Mouse (Mus musculus) forebrain, embryonic 16.5 days (tissue): Measurements from ENCODE around the gene Fbln7. TPM values are rescaled to one million over a fixed set of nuclear protein-coding genes. Genes with fewer than 3 reads are reported as not detected.

Source experiments
- ATAC-seq: fragments of 200-750 bp; cut with Nextera tagmentation; 2 replicates; pipeline ENCODE4 v1.8.0; 2017; ENCODE audit warnings: mild to moderate bottlenecking, moderate library complexity
- H3K27ac ChIP-seq: fragments of 300-500 bp; sonication (generic); 2 replicates; pipeline ENCODE4 v1.5.1; 2014; ENCODE audit warnings: low read length, control low read depth
- H3K27me3 ChIP-seq: fragments of 300-500 bp; sonication (generic); replicated peaks from 2 replicates; pipeline ENCODE4 v1.6.1; 2014; ENCODE audit warnings: low read length; ENCODE audit not compliant: control insufficient read depth, insufficient read depth
- H3K36me3 ChIP-seq: fragments of 300-500 bp; sonication (generic); 2 replicates; pipeline ENCODE4 v1.6.1; 2014; ENCODE audit not compliant: control insufficient read depth, insufficient read depth
- H3K4me1 ChIP-seq: fragments of 300-500 bp; sonication (generic); replicated peaks from 2 replicates; pipeline ENCODE4 v1.6.1; 2014; ENCODE audit warnings: low read length; ENCODE audit not compliant: control insufficient read depth, insufficient read depth
- H3K4me2 ChIP-seq: fragments of 300-500 bp; sonication (generic); 2 replicates; pipeline ENCODE4 v1.6.1; 2014; ENCODE audit warnings: mild to moderate bottlenecking, low read length, control low read depth
- H3K4me3 ChIP-seq: fragments of 300-500 bp; sonication (generic); replicated peaks from 2 replicates; pipeline ENCODE4 v1.5.1; 2014; ENCODE audit warnings: mild to moderate bottlenecking, low read length, control low read depth
- H3K9ac ChIP-seq: fragments of 300-500 bp; sonication (generic); replicated peaks from 2 replicates; pipeline ENCODE4 v1.6.1; 2014; ENCODE audit warnings: low read depth, low read length, control low read depth
- H3K9me3 ChIP-seq: fragments of 300-500 bp; sonication (generic); 2 replicates; pipeline ENCODE4 v1.6.1; 2016; ENCODE audit warnings: low read length; ENCODE audit not compliant: control insufficient read depth
- WGBS: fragments of 180-500 bp; shearing (Covaris S2); extraction: QIAGEN DNeasy Blood & Tissue Kit; methylation state at CpG from one replicate; pipeline ENCODE4 v1.1.7; 2014; 5-methylcytosine and 5-hydroxymethylcytosine counted together
- polyA plus RNA-seq: library from polyadenylated mRNA; unstranded; fragments of >200 nt; fragmentation: Nextera tagmentation; extraction: Ambion mirVana; gene quantifications from 2 replicates; pipeline ENCODE4 v1.2.1, GENCODE M21; 2015

Fbln7 gene
- polyA plus RNA-seq, 1 experiment from 2014 or later: 2.4 TPM

DNA sequence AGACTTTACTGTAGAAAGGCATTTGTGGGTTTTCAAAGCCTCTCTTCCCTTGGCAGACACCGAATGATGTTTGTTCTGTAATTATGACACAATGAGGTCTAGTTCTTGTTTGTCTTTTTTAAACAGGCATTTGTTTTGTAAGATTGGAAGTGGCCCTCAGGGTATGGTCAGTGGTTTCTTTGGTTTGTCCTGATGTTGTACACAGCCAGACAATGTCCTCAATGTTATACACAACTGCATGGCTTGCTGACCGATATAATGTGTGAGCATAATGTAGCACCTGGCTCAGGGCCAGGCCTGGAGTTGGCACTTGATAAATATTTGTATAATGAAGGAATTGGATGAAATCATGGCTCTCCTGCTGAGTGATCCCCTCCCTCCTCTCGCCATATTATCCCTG is 2.9 kb upstream of the Fbln7 start:
- no peak overlapping the region for H3K27ac ChIP-seq
- no peak overlapping the region for H3K4me3 ChIP-seq
- no peak overlapping the region for H3K4me2 ChIP-seq
- peak; percentile 37 for ATAC-seq
- WGBS: 20% methylated on average over 3 of the region's 3 CpGs
- H3K4me1 ChIP-seq: peaks cover 7% of the 10 kb centered on the region
- H3K9ac ChIP-seq: no peak overlapping the region
- H3K27me3 ChIP-seq: peaks cover 4% of the 10 kb centered on the region; the same call in 1 of the 2 replicates
- no peaks in the 10 kb centered on the region for H3K36me3 ChIP-seq
- H3K9me3 ChIP-seq: no peaks in the 10 kb centered on the region

DNA sequence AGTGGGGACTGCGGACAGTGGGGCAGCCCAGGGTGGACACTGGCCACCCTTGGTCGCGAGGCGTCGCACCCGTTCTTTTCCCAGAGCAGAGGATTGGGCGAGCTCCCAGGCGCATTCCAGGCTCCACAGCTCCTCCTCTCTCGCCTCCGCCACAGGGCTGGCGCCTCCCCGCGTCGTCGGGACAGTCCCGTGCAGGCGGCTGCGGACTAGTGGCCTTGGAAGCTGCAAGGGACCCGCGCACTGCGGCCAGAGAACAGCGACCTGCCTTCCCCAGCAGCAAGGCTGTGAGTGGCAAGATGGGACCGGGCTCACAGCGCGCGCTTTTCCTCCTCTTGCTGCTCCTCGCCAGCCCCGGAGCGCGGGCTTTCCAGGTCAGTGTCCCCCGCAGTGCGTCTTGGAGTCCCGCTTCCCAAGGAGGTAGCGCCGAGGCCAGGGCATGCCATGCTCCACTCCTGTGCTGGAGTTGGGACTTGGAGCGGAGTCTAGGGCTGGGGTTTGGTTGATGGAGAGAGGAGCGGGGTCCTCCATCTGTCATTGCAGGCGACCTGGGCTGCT is 1.1 kb downstream of the Fbln7 start:
- Histone ChIP-seq H3K36me3 (no peaks in the 10 kb centered on the region), H3K27me3 (peaks cover 4% of the 10 kb centered on the region; the same call in 1 of the 2 replicates), H3K27ac (no peak overlapping the region), H3K4me1 (peaks cover 7% of the 10 kb centered on the region), H3K4me3 (peak overlapping the region; percentile 55), H3K9ac (peak overlapping the region; percentile 68), H3K9me3 (no peaks in the 10 kb centered on the region), H3K4me2 (peak overlapping the region; percentile 96)
- under 1% methylated on average over 38 of the region's 38 CpGs for WGBS
- peak; percentile 83 for ATAC-seq

DNA sequence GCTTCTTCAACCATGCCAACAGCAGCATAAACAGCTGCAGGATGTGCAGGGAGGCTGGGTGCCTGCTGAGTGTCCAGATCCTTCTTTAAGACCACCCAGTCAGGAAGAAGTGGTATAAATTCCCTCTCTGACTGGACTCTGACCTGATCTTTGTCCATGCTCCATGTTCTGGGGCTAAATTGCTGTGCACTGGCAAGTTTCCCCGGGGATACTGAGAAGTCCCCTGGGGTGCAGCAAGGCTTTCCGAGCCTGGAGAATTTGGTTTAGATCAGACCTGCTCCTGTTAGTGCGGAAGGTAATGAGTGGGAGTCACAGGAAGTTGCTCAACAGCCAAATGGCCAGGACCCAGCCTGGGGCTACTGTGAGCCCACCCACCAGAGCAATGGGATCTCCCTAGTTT is 2.3 kb downstream of the Fbln7 start:
- Histone ChIP-seq H3K9ac (no peak overlapping the region), H3K4me1 (peaks cover 7% of the 10 kb centered on the region), H3K27ac (no peak overlapping the region), H3K27me3 (peaks cover 4% of the 10 kb centered on the region; the same call in 1 of the 2 replicates), H3K36me3 (no peaks in the 10 kb centered on the region), H3K4me3 (no peak overlapping the region), H3K4me2 (no peak overlapping the region), H3K9me3 (no peaks in the 10 kb centered on the region)
- 64% methylated on average over 3 of the region's 3 CpGs for WGBS
- ATAC-seq: no peak

DNA sequence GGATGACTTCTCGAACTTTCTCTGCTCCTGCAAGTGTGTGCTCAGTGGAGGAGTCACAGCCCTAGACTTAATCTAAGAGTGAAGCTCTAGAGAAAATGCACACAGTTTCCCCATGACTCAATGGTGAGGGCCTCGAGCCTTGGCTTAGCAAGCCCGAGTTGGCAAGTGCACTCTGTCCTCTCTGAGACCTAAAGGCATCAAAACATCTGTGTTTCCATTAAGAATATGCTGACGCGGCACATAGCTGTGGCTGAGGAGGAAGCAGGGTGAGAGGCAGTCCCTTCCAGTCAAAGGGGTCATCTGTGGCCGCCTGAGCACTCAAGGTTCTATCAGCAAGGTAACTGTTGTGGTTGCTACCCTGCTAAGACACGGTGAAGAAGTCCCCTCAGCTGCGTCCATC is 8.9 kb downstream of the Fbln7 start:
- 81% methylated on average over 8 of the region's 8 CpGs for WGBS
- Histone ChIP-seq H3K27ac (no peak overlapping the region), H3K36me3 (no peaks in the 10 kb centered on the region), H3K9me3 (no peaks in the 10 kb centered on the region), H3K4me1 (no peaks in the 10 kb centered on the region), H3K4me3 (no peak overlapping the region), H3K27me3 (no peaks in the 10 kb centered on the region), H3K4me2 (no peak overlapping the region), H3K9ac (no peak overlapping the region)
- no peak for ATAC-seq

DNA sequence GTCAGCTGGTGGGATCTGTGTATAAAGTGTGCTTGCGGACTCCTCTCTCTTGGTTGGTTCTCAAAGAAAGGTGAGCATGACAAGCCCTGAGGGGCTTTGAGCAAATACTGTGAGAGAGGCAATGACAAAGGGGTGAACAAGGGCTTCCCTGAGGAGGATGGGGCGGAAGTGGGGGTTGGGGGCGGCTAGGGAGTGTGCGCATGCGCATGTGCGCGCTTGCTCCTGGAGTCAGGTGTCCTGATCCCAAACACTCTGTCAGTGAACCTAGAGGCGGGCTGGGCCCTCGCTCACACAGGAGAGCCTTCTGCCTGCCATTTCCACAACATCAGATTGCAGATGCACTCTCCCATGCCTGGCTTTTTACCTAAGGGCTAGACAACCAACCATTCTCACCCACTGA is 9.5 kb downstream of the Fbln7 start:
- 91% methylated on average over 9 of the region's 9 CpGs for WGBS
- H3K36me3 ChIP-seq: no peaks in the 10 kb centered on the region

DNA sequence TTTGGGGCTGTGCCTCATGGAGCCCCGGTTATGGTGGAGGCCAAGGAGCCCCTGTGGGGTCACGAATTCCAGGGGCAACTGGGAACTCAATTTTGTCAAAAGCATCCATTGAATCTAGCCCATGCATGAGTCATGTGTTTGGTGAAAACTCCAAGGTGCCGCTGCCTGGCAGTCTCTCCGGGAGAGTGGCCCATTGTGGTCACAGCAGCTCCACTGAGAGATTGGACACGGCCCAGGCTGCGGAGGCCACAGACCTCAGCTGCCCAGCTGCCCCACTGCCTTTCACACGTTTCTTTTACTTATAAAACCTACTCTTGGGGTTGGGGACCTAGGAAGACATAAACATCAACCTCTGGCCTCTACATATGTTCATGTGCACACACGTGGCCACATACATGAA is 12.7 kb downstream of the Fbln7 start:
- Histone ChIP-seq H3K36me3 (no peaks in the 10 kb centered on the region), H3K9ac (no peak overlapping the region), H3K27me3 (no peaks in the 10 kb centered on the region), H3K27ac (no peak overlapping the region), H3K4me2 (no peak overlapping the region), H3K4me3 (no peak overlapping the region), H3K9me3 (no peaks in the 10 kb centered on the region), H3K4me1 (no peaks in the 10 kb centered on the region)
- WGBS: 81% methylated on average over 8 of the region's 8 CpGs
- ATAC-seq: no peak

More for the DNA sequence above, 9.5 kb downstream of the Fbln7 start:
- no peaks in the 10 kb centered on the region for H3K27me3 ChIP-seq
- no peak overlapping the region for H3K4me2 ChIP-seq
- H3K4me1 ChIP-seq: no peaks in the 10 kb centered on the region
- H3K27ac ChIP-seq: no peak overlapping the region
- no peak overlapping the region for H3K9ac ChIP-seq
- H3K9me3 ChIP-seq: no peaks in the 10 kb centered on the region
- H3K4me3 ChIP-seq: no peak overlapping the region
- ATAC-seq: no peak

DNA sequence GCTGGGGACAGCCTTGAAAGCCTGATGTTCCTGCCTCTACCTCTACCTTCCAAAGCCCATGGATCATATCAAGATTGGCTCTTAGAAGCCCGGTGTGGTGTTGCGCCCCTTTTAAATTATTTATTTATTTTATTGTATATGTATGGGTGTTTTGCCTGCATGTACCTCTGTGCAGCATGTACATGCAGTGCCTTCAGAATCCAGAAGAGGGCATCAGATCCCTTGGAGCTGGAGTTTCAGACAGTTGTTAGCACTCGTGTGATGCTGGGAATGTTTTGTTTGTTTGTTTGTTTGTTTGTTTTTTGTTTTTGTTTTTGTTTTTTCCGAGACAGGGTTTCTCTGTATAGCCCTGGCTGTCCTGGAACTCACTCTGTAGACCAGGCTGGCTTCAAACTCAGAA is 18.5 kb downstream of the Fbln7 start:
- H3K9me3 ChIP-seq: no peaks in the 10 kb centered on the region
- no peak overlapping the region for H3K9ac ChIP-seq
- no peaks in the 10 kb centered on the region for H3K36me3 ChIP-seq
- no peaks in the 10 kb centered on the region for H3K4me1 ChIP-seq
- no peak overlapping the region for H3K4me2 ChIP-seq
- H3K4me3 ChIP-seq: no peak overlapping the region
- H3K27ac ChIP-seq: no peak overlapping the region
- WGBS: 74% methylated on average over 4 of the region's 4 CpGs
- no peak for ATAC-seq
- no peaks in the 10 kb centered on the region for H3K27me3 ChIP-seq

DNA sequence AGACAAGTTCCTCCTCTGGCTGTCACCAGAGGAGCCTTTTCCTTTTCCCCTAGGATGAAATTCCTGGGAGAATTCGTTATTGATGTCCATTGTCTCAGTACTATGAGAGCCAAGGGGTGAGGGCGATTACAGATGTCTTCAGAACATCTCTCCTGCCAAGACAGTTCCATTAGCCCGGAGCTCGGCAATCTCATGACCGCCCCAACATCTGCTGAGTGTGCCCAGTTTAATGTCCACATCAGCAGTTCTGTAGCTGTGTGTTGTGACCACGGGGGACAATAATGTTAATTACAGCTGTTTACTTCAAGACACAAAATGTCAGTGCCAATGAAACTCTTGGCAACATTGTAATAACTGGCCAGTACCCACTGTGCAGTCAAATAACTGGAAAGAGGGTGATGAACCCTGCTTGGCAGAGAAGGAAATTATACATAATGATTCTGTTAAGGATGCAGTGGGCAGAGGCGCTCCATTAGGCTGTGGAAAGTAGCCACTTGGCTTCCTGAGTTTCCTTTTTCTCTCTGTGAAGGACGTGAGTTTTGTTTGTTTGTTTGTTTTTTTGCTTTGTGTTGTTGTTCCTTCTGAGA is 22.5 kb downstream of the Fbln7 start:
- WGBS: 78% methylated on average over 8 of the region's 8 CpGs
- H3K9ac ChIP-seq: no peak overlapping the region
- no peak overlapping the region for H3K4me3 ChIP-seq
- ATAC-seq: no peak
- H3K9me3 ChIP-seq: no peaks in the 10 kb centered on the region
- no peaks in the 10 kb centered on the region for H3K4me1 ChIP-seq
- no peaks in the 10 kb centered on the region for H3K36me3 ChIP-seq
- no peak overlapping the region for H3K27ac ChIP-seq
- H3K4me2 ChIP-seq: no peak overlapping the region
- H3K27me3 ChIP-seq: no peaks in the 10 kb centered on the region

DNA sequence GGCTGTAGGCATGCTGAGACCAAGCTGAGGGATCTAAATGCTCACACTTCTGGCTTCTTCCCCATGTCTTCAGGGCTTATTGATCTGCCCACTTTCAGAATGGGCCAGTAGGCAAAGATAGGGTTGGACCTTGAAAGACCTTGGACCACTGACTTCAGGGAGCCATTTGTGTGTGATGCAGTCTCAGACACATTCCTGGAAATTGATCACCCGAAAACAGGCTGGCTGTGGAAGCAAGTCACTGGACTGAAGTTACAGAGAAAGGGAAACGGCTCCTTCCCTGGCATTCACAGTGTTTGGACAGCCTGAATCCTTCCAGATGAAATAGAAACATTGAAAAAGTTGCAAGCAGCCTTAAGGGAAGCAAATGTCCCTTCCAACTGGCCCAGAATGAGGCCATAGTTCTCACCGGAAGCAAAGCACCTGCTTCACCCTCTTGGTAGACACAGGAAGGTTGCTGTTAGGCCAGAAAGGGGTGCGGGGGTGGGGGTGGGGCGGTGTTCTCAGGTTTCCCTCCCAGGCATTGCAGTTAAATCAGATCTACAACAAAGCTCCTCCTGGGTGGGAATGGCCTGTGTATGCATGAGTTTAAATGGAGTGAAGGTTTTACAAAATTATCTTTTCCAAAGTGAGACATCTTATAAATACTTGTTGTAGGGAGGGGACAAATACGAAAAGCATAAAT is 25.2 kb downstream of the Fbln7 start:
- Histone ChIP-seq H3K9me3 (no peaks in the 10 kb centered on the region), H3K4me2 (no peak overlapping the region), H3K9ac (no peak overlapping the region), H3K27ac (no peak overlapping the region), H3K4me3 (no peak overlapping the region), H3K4me1 (peaks cover 5% of the 10 kb centered on the region; the same call in 1 of the 2 replicates), H3K36me3 (no peaks in the 10 kb centered on the region), H3K27me3 (no peaks in the 10 kb centered on the region)
- WGBS: 56% methylated on average over 6 of the region's 6 CpGs
- no peak for ATAC-seq
